Mouse (Mus musculus) skeletal muscle tissue, adult 2 months (tissue): ENCODE measurements around the gene Lcn12.

ENCODE experiments used
- DNase-seq: peaks from one replicate; pipeline ENCODE4 v3.0.0-alpha.2; 2012; ENCODE audit warnings: low read depth, low spot score

Gene Lcn12

GRCm38 (mm10) chr2:25497846-25498575 is 4.3 kb upstream of the Lcn12 start:
- DNase-seq = no peak

GRCm38 (mm10) chr2:25496462-25496861 is 2.8 kb upstream of the Lcn12 start:
- no peak for DNase-seq

DNA sequence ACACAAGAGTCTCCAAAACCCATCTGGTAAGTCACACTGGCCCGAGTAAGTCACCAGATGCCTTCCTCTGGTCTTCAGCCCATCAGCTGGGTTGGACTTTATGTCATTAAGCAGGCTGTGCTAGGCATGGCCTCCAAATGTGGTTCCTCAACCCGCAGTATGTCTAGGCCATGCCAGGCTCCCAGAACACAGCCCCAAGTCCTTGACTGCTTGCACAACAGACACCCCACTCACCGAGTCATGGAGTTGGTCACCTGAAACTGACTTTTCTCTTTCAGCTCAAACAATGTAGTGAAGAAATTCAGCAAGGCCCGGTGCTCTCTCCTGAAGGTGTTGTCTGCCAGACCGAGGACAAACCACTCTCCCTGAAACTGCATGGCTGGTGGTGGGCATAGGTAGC is 723 bp downstream of the Lcn12 start:
- DNase-seq = no peak

- DNase-seq = no peak
Measured at GRCm38 (mm10) chr2:25488671-25489068, 5.0 kb downstream of the Lcn12 start.

GRCm38 (mm10) chr2:25487965-25488670 is 5.6 kb downstream of the Lcn12 start:
- DNase-seq = no peak

- no peak for DNase-seq
Measured at GRCm38 (mm10) chr2:25484901-25485647, 8.6 kb downstream of the Lcn12 start.

- no peak for DNase-seq
Measured at GRCm38 (mm10) chr2:25482969-25483368, 10.7 kb downstream of the Lcn12 start.

- no peak for DNase-seq
Measured at GRCm38 (mm10) chr2:25480541-25480940, 13.2 kb downstream of the Lcn12 start.

GRCm38 (mm10) chr2:25479551-25480311 is 14.0 kb downstream of the Lcn12 start:
- DNase-seq = no peak

DNA sequence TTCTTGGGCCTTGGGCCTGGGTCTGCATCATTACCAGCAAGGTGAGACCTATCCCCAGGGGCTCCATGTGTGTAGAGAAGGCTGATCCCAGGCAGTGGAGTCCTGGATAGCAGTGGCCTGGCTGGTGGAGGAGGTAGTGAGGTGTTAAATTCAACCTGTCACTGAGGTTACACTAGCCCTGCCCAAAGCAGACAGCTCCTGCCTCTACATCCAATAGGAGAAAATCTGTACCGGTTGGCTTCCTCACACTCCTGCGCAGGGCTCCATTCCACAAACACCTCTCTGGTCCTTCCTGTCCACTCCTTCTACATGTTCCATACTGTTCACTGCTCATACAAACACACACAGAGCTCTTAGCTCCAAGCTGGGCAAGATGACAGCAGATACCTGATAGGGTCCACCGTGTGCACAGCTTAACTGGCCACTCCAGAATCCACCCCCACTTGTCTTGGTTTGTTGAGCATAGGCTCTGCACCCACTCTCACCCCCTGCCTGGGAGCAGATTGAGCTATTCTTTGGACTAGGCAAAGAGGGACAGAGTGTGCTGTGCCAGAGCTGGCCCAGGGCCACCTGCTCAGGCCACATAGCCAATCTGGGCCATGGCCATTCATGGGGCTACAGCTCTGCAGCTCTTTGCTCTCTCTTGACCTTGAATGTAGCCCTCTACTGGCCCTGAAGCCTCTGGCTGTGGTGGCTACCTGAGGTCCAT is 15.6 kb downstream of the Lcn12 start:
- peak; percentile 70 for DNase-seq

DNA sequence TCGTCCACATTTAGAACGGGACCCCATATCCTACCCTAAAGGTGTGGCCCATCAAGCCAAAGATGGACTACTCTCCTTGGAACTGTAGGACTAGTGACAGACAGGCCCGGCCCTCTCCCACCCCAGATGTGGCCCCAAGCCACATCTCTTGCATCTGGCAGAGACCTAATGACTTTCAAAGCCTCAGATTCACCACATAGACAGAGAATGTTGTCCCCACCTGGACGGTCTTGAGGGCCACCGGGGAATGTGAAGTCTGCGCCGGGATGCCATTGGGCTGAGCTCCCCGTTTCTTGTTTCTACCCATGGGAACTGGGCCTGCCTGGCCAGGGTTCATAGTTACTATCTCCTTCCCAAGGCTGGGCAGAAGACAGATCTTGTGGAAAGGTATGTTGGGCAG is 16.2 kb downstream of the Lcn12 start:
- DNase-seq = no peak

GRCm38 (mm10) chr2:25472550-25472949 is 21.2 kb downstream of the Lcn12 start:
- DNase-seq = no peak

DNA sequence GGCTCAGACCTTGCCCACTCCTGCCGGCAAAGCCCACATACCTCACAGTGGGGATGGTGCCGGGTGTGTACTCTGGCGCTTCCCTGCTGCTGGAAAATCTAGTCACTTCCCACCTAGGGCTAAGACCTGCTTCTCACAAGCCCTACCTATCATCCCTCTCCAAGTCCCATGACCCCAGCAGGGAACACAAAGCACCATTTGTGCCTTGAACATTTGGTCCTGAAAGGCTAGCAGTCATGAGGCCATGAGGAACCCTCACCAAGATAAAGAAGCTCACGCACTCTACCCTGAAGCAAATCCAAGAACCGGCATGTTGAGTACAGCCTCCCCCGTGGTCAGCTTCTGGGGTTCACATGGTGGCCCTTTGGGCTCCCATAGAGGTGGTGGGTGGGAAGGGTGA is 23.7 kb downstream of the Lcn12 start, which contains the start of gene Ptgds:
Ptgds (minus strand) TSS at position 78 of the 400 bp plus-strand sequence.
- DNase-seq = no peak

DNA sequence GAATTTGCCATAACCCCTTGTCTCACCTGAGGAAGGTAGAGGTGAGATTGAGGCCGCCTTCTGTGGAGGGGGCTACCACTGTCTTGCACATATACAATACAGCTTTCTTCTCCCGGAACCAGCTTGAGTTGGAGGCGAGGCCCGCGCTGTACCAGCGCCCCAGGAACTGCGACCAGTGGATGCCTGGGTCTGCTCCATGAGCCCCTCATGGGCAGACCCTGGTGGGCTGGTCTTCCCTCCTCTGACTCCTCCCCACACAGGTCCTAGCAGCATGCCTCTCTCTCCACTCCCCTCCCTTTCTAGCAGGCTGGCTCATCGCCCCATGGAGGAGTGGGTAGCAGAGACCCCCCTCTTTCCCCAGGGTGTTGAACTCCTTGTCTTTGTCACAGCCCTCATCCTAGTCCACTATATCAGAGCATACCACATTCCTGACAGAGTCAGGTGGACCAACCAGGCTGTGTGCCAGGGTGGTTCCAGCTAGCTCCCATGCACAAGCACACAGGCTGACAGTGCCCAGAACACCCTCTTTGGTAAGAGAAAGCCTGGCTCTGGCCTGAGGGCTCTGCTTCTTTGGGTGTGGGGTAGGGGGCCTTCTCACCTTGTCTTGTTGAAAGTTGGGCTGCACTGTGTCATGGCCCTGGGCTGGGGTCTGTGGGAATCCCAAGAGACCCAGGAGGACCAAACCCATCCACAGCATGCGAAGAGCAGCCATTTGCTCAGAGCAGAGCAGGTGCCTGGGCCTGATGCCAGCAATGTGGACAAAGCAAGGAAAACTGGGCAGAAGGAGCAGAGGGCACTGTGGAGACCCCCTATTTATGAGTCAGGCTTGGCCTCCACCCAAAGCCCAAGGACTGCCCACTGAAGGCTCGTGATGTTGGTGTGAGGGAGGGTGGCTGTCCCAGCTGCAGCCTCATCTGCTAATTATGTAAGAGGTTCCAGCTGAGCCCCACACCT is 24.5 kb downstream of the Lcn12 start:
- no peak for DNase-seq

DNA sequence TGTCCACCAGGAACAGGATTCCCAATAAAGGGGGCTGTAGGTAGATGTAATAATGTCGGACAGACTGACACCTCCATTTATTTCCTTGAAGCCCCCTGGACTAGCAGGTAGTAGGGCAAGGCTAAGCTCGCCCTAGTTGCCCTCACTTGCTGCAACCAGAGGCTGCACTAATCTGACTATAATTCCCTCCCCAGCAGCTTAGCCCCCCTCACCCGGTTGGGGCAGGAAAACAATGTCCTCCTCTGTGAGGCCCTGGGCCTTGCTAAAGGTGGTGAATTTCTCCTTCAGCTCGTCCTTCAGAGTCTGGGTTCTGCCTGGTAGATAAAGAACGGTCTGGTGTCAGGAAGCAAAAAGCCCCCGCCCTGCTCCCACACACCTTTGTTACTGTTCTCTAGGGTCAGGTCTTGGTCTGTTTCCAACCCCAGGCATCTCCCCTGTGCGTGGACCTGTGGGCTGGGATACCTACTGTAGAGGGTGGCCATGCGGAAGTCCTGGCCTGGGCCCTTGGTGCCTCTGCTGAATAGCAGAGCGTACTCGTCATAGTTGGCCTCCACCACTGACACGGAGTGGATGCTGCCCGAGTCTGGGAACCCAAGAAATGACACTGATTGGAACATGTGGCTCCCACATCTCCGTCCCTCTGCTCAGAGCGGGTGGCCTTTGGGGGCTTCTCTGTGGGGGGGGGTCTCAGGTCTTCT is 26.0 kb downstream of the Lcn12 start:
- DNase-seq = no peak

GRCm38 (mm10) chr2:25465816-25466635 is 27.7 kb downstream of the Lcn12 start:
- no peak for DNase-seq

GRCm38 (mm10) chr2:25465256-25465655 is 28.5 kb downstream of the Lcn12 start:
- DNase-seq = no peak

DNA sequence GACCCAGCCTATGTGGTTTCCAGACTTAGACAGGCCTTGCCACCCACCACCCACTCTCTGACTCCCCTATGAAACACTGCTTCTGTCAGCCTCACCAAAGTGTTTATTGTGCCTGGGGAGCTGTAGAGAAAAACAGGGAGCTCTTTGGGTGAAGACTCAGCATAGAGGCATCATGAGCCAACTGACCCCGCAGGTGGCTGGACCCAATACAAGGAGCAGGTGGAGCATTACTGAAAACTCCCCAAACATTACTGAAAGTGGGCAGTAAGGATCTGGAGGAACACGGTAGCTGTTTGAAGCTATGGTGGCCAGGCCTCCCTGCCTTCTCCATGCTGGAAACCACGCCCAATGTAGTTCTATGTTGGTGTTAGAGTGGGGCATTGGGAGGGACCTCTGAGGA is 30.1 kb downstream of the Lcn12 start:
- no peak for DNase-seq
